Mouse (Mus musculus): ENCODE data around the gene Pakap.

- no peak for TF ChIP-seq POLR2A (IDR thresholded peaks at IDR 0.05; ENCODE audit: borderline replicate concordance, insufficient read depth, low read length)
- TF ChIP-seq CTCF (IDR thresholded peaks at IDR 0.05; ENCODE audit: borderline replicate concordance, insufficient read depth, low read depth, low read length): no peak
Observed at GRCm38 (mm10) chr4:57701576-57701975, 133.6 kb downstream of the Pakap start.

Data from cerebellum, adult 2 months (tissue).